Mouse (Mus musculus) G1E (cell line): ENCODE data around the gene Dpp9.

Source experiments
- CTCF ChIP-seq: IDR thresholded peaks from 2 replicates; pipeline ENCODE4 v1.5.1; 2012; ENCODE audit warnings: low read depth, low read length, inconsistent platforms, mixed read lengths
- GATA1 ChIP-seq: IDR thresholded peaks from 2 replicates; pipeline ENCODE4 v1.6.1; 2012; ENCODE audit warnings: borderline replicate concordance, low read length, inconsistent platforms, mixed read lengths
- POLR2AphosphoS5 ChIP-seq: IDR thresholded peaks from 2 replicates; pipeline ENCODE4 v1.6.1; 2012; ENCODE audit warnings: low read depth, low read length, inconsistent platforms; ENCODE audit not compliant: insufficient replicate concordance
- TAL1 ChIP-seq: conservative IDR thresholded peaks from 2 replicates; pipeline ENCODE4 v1.6.1; 2012; ENCODE audit warnings: low read depth, low read length, inconsistent platforms, mixed read lengths

GRCm38 (mm10) chr17:56171881-56172280, 46.8 kb downstream of the Dpp9 start:
- TF ChIP-seq CTCF (no peak), GATA1 (no peak), POLR2AphosphoS5 (no peak), TAL1 (no peak)
